Mouse (Mus musculus): ENCODE data around the gene Cenpt. TPM values are rescaled to one million over a fixed set of nuclear protein-coding genes. Genes with fewer than 3 reads are reported as not detected.
A peak's percentile ranks its signal among the peaks of the same experiment; 100 is the strongest.

Cenpt gene
- polyA plus RNA-seq, 1 experiment: 7.3 TPM

GRCm38 (mm10) chr8:105854303-105854702 lies 1.2 kb upstream of the Cenpt start:
- no peak overlapping the region for H3K4me3 ChIP-seq (ENCODE audit: insufficient read depth, low read depth, low read length)
- H3K4me1 ChIP-seq (ENCODE audit: control insufficient read depth, insufficient read depth, low read length): peaks cover 8% of the 10 kb centered on the region; the same call in 1 of the 2 replicates
- TF ChIP-seq POLR2A (IDR thresholded peaks at IDR 0.05; ENCODE audit: low read depth, low read length): no peak
- no peaks in the 10 kb centered on the region for H3K36me3 ChIP-seq (ENCODE audit: control insufficient read depth, insufficient read depth, low read length)
- 20% methylated on average over 8 of the region's 8 CpGs for WGBS
- DNase-seq: no peak
- H3K27me3 ChIP-seq (replicated peaks; ENCODE audit: control insufficient read depth, insufficient read depth, low read length): no peaks in the 10 kb centered on the region
- H3K27ac ChIP-seq (ENCODE audit: insufficient read depth, low read depth, low read length): no peak overlapping the region

- Histone ChIP-seq H3K27ac (ENCODE audit: insufficient read depth, low read depth, low read length) (no peak overlapping the region), H3K4me3 (ENCODE audit: insufficient read depth, low read depth, low read length) (no peak overlapping the region), H3K4me1 (ENCODE audit: control insufficient read depth, insufficient read depth, low read length) (peaks cover 8% of the 10 kb centered on the region; the same call in 1 of the 2 replicates), H3K27me3 (replicated peaks; ENCODE audit: control insufficient read depth, insufficient read depth, low read length) (no peaks in the 10 kb centered on the region), H3K36me3 (ENCODE audit: control insufficient read depth, insufficient read depth, low read length) (no peaks in the 10 kb centered on the region)
- 78% methylated on average over 12 of the region's 12 CpGs for WGBS
- no peak for DNase-seq
- TF ChIP-seq POLR2A (IDR thresholded peaks at IDR 0.05; ENCODE audit: low read depth, low read length) (no peak), CTCF (conservative IDR thresholded peaks at IDR 0.05; ENCODE audit: insufficient read depth, insufficient read length, low read depth, low read length) (no peak)
Observed at GRCm38 (mm10) chr8:105852146-105852729, 840 bp downstream of the Cenpt start.

DNA sequence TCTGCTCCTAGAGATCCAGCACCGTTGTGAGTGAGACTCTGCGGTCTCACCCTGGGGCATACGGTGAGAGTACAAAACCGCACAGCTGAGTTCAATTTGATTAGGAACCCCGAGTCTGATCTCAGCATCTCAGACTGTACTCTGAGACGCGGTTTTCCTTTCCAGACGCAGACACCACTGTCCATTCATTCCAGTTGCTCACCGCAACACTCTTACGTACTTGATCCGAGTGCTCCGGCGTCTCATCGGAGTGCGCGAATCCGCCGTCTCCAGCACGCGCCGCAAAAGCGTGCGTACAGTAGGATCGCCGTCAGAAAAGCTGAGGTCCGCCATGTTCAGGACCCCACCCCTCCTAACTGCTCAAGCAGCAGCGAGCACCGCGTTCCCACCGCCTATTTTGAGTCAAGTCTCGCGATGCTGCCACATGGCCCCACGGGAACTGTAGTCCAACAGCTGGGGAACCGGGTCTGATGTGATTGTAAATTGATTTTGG lies 1.4 kb downstream of the Cenpt start:
- under 1% methylated on average over 34 of the region's 34 CpGs for WGBS
- H3K36me3 ChIP-seq (ENCODE audit: control insufficient read depth, insufficient read depth, low read length): no peaks in the 10 kb centered on the region
- H3K4me3 ChIP-seq (ENCODE audit: insufficient read depth, low read depth, low read length): peak overlapping the region; percentile 66
- peak; percentile 93 for DNase-seq
- no peaks in the 10 kb centered on the region for H3K27me3 ChIP-seq (replicated peaks; ENCODE audit: control insufficient read depth, insufficient read depth, low read length)
- H3K27ac ChIP-seq (ENCODE audit: insufficient read depth, low read depth, low read length): no peak overlapping the region
- TF ChIP-seq POLR2A (IDR thresholded peaks at IDR 0.05; ENCODE audit: low read depth, low read length) (no peak), CTCF (conservative IDR thresholded peaks at IDR 0.05; ENCODE audit: insufficient read depth, insufficient read length, low read depth, low read length) (no peak)
- H3K4me1 ChIP-seq (ENCODE audit: control insufficient read depth, insufficient read depth, low read length): peaks cover 8% of the 10 kb centered on the region; the same call in 1 of the 2 replicates

- no peaks in the 10 kb centered on the region for H3K27me3 ChIP-seq (replicated peaks; ENCODE audit: control insufficient read depth, insufficient read depth, low read length)
- H3K36me3 ChIP-seq (ENCODE audit: control insufficient read depth, insufficient read depth, low read length): no peaks in the 10 kb centered on the region
- H3K4me1 ChIP-seq (ENCODE audit: control insufficient read depth, insufficient read depth, low read length): no peaks in the 10 kb centered on the region; the same call in 1 of the 2 replicates
- TF ChIP-seq POLR2A (IDR thresholded peaks at IDR 0.05; ENCODE audit: low read depth, low read length) (no peak), CTCF (conservative IDR thresholded peaks at IDR 0.05; ENCODE audit: insufficient read depth, insufficient read length, low read depth, low read length) (no peak)
- H3K27ac ChIP-seq (ENCODE audit: insufficient read depth, low read depth, low read length): no peak overlapping the region
- WGBS: 60% methylated on average over 7 of the region's 7 CpGs
- no peak for DNase-seq
- H3K4me3 ChIP-seq (ENCODE audit: insufficient read depth, low read depth, low read length): no peak overlapping the region
Observed at GRCm38 (mm10) chr8:105850611-105851010, 2.5 kb downstream of the Cenpt start.

DNA sequence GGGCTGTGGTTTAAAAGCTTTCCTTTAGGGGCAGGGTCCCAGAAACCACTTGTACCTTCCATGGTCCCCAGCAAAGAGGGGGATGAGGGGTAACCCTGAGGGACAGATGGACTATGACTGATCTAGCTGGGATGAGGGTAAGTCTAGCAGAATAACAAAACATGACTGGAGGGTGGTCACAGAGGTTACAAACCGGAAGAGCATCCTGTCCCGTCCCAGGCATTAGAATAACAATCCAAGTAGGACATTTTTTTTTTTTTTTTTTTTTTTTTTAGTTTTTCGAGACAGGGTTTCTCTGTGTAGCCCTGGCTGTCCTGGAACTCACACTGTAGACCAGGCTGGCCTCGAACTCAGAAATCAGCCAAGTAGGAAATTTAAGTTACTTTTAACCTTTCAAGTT lies 3.1 kb downstream of the Cenpt start:
- no peaks in the 10 kb centered on the region for H3K36me3 ChIP-seq (ENCODE audit: control insufficient read depth, insufficient read depth, low read length)
- no peak overlapping the region for H3K27ac ChIP-seq (ENCODE audit: insufficient read depth, low read depth, low read length)
- no peaks in the 10 kb centered on the region; the same call in 1 of the 2 replicates for H3K4me1 ChIP-seq (ENCODE audit: control insufficient read depth, insufficient read depth, low read length)
- DNase-seq: no peak
- TF ChIP-seq POLR2A (IDR thresholded peaks at IDR 0.05; ENCODE audit: low read depth, low read length) (no peak), CTCF (conservative IDR thresholded peaks at IDR 0.05; ENCODE audit: insufficient read depth, insufficient read length, low read depth, low read length) (no peak)
- 69% methylated on average over 4 of the region's 4 CpGs for WGBS
- H3K27me3 ChIP-seq (replicated peaks; ENCODE audit: control insufficient read depth, insufficient read depth, low read length): no peaks in the 10 kb centered on the region
- no peak overlapping the region for H3K4me3 ChIP-seq (ENCODE audit: insufficient read depth, low read depth, low read length)

DNA sequence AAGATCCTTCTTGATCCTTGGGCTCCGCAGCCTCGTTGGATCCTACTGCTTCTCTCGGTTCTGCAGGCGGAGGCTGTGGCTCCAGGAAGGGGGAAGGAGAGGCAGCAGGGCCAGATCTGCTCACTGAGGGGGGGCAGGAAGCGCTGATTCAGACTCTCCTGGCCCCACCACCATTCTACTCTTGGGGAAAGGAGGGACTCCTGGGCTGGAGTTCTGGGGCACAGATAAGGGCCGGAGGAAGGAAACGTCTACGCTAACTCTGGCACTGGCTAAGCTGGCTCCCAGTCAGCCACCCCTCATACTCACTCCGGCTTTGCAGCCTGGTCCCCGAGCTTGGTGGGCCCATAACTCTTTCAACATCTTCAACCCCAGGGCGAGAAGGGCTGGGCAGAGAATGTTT lies 6.4 kb downstream of the Cenpt start:
- WGBS: 82% methylated on average over 11 of the region's 11 CpGs
- Histone ChIP-seq H3K27ac (ENCODE audit: insufficient read depth, low read depth, low read length) (no peak overlapping the region), H3K4me3 (ENCODE audit: insufficient read depth, low read depth, low read length) (no peak overlapping the region), H3K36me3 (ENCODE audit: control insufficient read depth, insufficient read depth, low read length) (no peaks in the 10 kb centered on the region), H3K4me1 (ENCODE audit: control insufficient read depth, insufficient read depth, low read length) (no peaks in the 10 kb centered on the region), H3K27me3 (replicated peaks; ENCODE audit: control insufficient read depth, insufficient read depth, low read length) (no peaks in the 10 kb centered on the region)
- DNase-seq: no peak
- TF ChIP-seq CTCF (conservative IDR thresholded peaks at IDR 0.05; ENCODE audit: insufficient read depth, insufficient read length, low read depth, low read length): no peak
- TF ChIP-seq POLR2A (IDR thresholded peaks at IDR 0.05; ENCODE audit: low read depth, low read length): no peak

DNA sequence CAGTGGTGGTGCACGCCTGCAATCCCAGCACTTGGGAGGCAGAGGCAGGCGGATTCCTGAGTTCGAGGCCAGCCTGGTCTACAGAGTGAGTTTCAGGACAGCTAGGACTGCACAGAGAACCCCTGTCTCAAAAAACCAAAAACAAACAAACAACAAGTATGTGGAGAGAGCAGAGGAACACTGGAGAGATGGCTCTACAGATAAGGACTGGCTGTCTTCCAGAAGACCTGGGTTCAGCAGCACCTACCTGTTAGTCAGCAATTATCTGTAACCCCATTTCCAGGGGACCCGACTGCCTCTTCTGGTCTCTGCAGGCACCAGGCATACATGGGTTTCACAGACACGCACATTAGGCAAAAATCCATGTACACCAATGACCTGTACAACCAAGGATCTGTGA lies 13.9 kb downstream of the Cenpt start:
- Histone ChIP-seq H3K27ac (ENCODE audit: insufficient read depth, low read depth, low read length) (no peak overlapping the region), H3K4me1 (ENCODE audit: control insufficient read depth, insufficient read depth, low read length) (no peaks in the 10 kb centered on the region), H3K36me3 (ENCODE audit: control insufficient read depth, insufficient read depth, low read length) (no peaks in the 10 kb centered on the region), H3K27me3 (replicated peaks; ENCODE audit: control insufficient read depth, insufficient read depth, low read length) (no peaks in the 10 kb centered on the region), H3K4me3 (ENCODE audit: insufficient read depth, low read depth, low read length) (no peak overlapping the region)
- TF ChIP-seq POLR2A (IDR thresholded peaks at IDR 0.05; ENCODE audit: low read depth, low read length) (no peak), CTCF (conservative IDR thresholded peaks at IDR 0.05; ENCODE audit: insufficient read depth, insufficient read length, low read depth, low read length) (no peak)
- 88% methylated on average over 5 of the region's 5 CpGs for WGBS
- DNase-seq: no peak

Data from kidney, adult 2 months (tissue).